11 mouse cellular contexts compared by ENCODE assay signal in genomic region chr12:16391630-16392269, GRCm38 (mm10).
DNase-seq lines count a peak whose midpoint lies in the region; ATAC-seq and TF ChIP-seq lines count a peak whose summit lies in the region.
"Had no signal": no experiment of that assay in that cellular context is flagged by ENCODE, and none has a peak within 500 bp of the region (broad histone marks: within the 10 kb centered on the region; RNA-seq: fewer than 3 reads in every experiment).

No protein-coding gene starts in this region.

- H3K27me3 ChIP-seq in kidney, postnatal 0 days (ENCODE audit: insufficient read depth, low read length), result no peaks in the 10 kb centered on the region
- H3K27me3 ChIP-seq in heart, embryonic 16.5 days (ENCODE audit: control insufficient read depth, insufficient read depth, low read length), result no peaks in the 10 kb centered on the region
- H3K27me3 ChIP-seq: embryonic facial prominence, embryonic 12.5 days; hindbrain, embryonic 12.5 days; limb, embryonic 12.5 days had no signal

- ATAC-seq in kidney, postnatal 0 days (replicated peaks; ENCODE audit: low FRiP score, low read depth), result no peak
- ATAC-seq in heart, embryonic 16.5 days (replicated peaks; ENCODE audit: extremely low read depth, insufficient read depth, low FRiP score), result peak; percentile 84

- no peak overlapping the region for H3K27ac ChIP-seq in kidney, postnatal 0 days
- peak overlapping the region; percentile 79 for H3K27ac ChIP-seq in heart, embryonic 16.5 days (ENCODE audit: low read length)
- H3K27ac ChIP-seq: embryonic facial prominence, embryonic 12.5 days; hindbrain, embryonic 12.5 days; limb, embryonic 12.5 days had no signal

- WGBS in kidney, postnatal 0 days, result 68% methylated on average over 5 of the region's 5 CpGs
- 29% methylated on average over 5 of the region's 5 CpGs for WGBS in heart, embryonic 16.5 days

- DNase-seq in kidney, postnatal 0 days (ENCODE audit: low spot score), result peak; percentile 51
- no peak for DNase-seq in kidney, adult 9 months
- peak; percentile 88 for DNase-seq in brain, adult 2 months (ENCODE audit: low read depth, low spot score)
- DNase-seq in left cerebral cortex, postnatal 25 days (ENCODE audit: low spot score in 2 of 2), result peak; percentile 62 to 76
- no peak for DNase-seq in cerebellum, postnatal 4 days (ENCODE audit: low spot score in 2 of 2)
- no peak for DNase-seq in B cell, adult 2 months
- DNase-seq: thymus, postnatal 36 days had no signal

- no peak for TF ChIP-seq CTCF in kidney, postnatal 0 days (IDR thresholded peaks at IDR 0.05; ENCODE audit: low read depth)

- H3K4me1 ChIP-seq in kidney, postnatal 0 days (replicated peaks; ENCODE audit: insufficient read depth, low read length), result no peaks in the 10 kb centered on the region
- H3K4me1 ChIP-seq in heart, embryonic 16.5 days (ENCODE audit: control insufficient read depth, insufficient read depth, low read length), result peaks cover 12% of the 10 kb centered on the region
- H3K4me1 ChIP-seq: embryonic facial prominence, embryonic 12.5 days; hindbrain, embryonic 12.5 days; limb, embryonic 12.5 days had no signal

- H3K9me3 ChIP-seq in kidney, postnatal 0 days (replicated peaks; ENCODE audit: low read length), result no peaks in the 10 kb centered on the region
- H3K9me3 ChIP-seq in heart, embryonic 16.5 days (replicated peaks; ENCODE audit: control insufficient read depth, low read length), result peaks cover under 1% of the 10 kb centered on the region; the same call in 1 of the 2 replicates
- H3K9me3 ChIP-seq: embryonic facial prominence, embryonic 12.5 days; hindbrain, embryonic 12.5 days; limb, embryonic 12.5 days had no signal

- H3K4me2 ChIP-seq in kidney, postnatal 0 days (ENCODE audit: low read length), result no peak overlapping the region
- H3K4me2 ChIP-seq in heart, embryonic 16.5 days (ENCODE audit: low read depth, low read length), result peak overlapping the region; percentile 19; the same call in 1 of the 2 replicates
- H3K4me2 ChIP-seq: embryonic facial prominence, embryonic 12.5 days; hindbrain, embryonic 12.5 days; limb, embryonic 12.5 days had no signal

- no peak overlapping the region for H3K9ac ChIP-seq in kidney, postnatal 0 days (ENCODE audit: low read depth, low read length)
- no peak overlapping the region for H3K9ac ChIP-seq in heart, embryonic 16.5 days (ENCODE audit: low read length)
- H3K9ac ChIP-seq: embryonic facial prominence, embryonic 12.5 days; hindbrain, embryonic 12.5 days; limb, embryonic 12.5 days had no signal

- no peak overlapping the region for H3K4me3 ChIP-seq in kidney, postnatal 0 days (replicated peaks; ENCODE audit: low read depth, low read length)
- no peak overlapping the region for H3K4me3 ChIP-seq in heart, embryonic 16.5 days (ENCODE audit: low read length)
- H3K4me3 ChIP-seq: embryonic facial prominence, embryonic 12.5 days; hindbrain, embryonic 12.5 days; limb, embryonic 12.5 days had no signal

- intact Hi-C loops in left cerebral cortex, postnatal 25 days (cut with DNase I), result no loop called here

- no peaks in the 10 kb centered on the region for H3K36me3 ChIP-seq in kidney, postnatal 0 days (ENCODE audit: insufficient read depth, low read length)
- no peaks in the 10 kb centered on the region for H3K36me3 ChIP-seq in heart, embryonic 16.5 days (ENCODE audit: control insufficient read depth, insufficient read depth)
- H3K36me3 ChIP-seq: embryonic facial prominence, embryonic 12.5 days; hindbrain, embryonic 12.5 days; limb, embryonic 12.5 days had no signal

Comparison
In these comparisons a context has a peak if more than half of its experiments do, and no peak if none do; other contexts are left out.
1. DNase-seq: peak in kidney, postnatal 0 days (single experiment), brain, adult 2 months (single experiment) and left cerebral cortex, postnatal 25 days (2 of 2); none in kidney, adult 9 months (single experiment), cerebellum, postnatal 4 days (0 of 2) and B cell, adult 2 months (0 of 2).